Mouse (Mus musculus): ENCODE data around the gene Ehd4. TPM values are rescaled to one million over a fixed set of nuclear protein-coding genes. Genes with fewer than 3 reads are reported as not detected.

The Ehd4 gene
- total and polyA plus RNA-seq, 3 experiments, result 8.1 to 27.7 (median 9.8) TPM

DNA sequence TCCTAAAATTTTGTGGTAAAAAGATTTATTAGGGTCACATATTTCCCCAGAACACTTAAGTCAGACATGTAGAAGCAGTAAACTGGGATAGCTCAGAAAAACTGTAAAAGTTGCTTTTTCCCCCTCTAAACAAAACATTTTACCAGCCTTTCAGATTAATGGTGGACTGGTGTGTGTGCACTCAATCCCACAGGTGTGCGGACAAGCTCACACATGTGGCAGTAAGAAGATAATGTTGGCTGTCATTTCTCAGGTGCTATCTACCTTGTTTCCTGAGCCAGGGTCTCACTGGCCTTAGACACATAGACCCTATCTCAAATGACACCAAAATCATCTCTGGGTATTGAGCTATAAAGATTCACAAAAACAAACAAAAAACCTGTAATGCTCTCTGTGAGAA, 28.9 kb downstream of the Ehd4 start:
- dilution Hi-C loops (cut with MboI; ENCODE audit: extremely low pct_ligation_motif_present, extremely low pct_unique_long_range_greater_than_20kb, low sequenced_read_pairs), result no loop called here

DNA sequence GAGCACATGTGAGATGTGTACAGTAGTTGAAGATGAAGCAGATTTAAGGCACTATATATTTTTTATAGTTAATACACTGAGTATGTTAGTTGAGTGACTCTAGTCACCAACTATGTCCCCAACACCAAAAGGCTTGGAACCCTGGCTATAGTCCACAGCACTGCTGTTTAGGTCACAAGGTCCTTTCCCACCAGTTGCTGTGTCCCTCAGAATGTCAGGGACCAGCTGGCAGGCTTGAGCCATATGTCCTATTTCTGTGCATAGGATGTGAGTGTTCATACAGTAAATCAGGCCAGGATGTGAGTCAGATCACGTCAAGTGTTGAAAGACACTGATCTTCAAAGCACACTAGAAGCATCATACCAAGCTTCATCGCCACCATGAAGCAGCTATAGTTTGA, 29.5 kb downstream of the Ehd4 start:
- Histone ChIP-seq H3K79me2 (replicated peaks; ENCODE audit: control insufficient read depth, extremely low read depth, insufficient read depth, poor library complexity, severe bottlenecking) (no peaks in the 10 kb centered on the region), H3K36me3 (replicated peaks in 1 of 2; ENCODE audit: control insufficient read depth in 1 of 2, insufficient read depth in 1 of 2, low read length in 1 of 2) (peaks cover 5 to 59% of the 10 kb centered on the region in 2 experiments), H3K9ac (ENCODE audit: insufficient read depth, low read depth) (no peak overlapping the region), H3K4me2 (ENCODE audit: insufficient read depth, low read depth, poor library complexity, severe bottlenecking) (no peak overlapping the region), H3K4me1 (ENCODE audit: control insufficient read depth in 1 of 2, insufficient read depth in 2 of 2) (peaks cover 0 to 18% of the 10 kb centered on the region in 2 experiments; a peak in 2 of 4 replicates), H3K27ac (ENCODE audit: insufficient read depth, low read depth) (no peak overlapping the region), H3K9me3 (replicated peaks; ENCODE audit: low read length) (no peaks in the 10 kb centered on the region), H3K27me3 (replicated peaks) (no peaks in the 10 kb centered on the region), H3K4me3 (replicated peaks in 1 of 3; ENCODE audit: low read depth in 2 of 3, low read length in 2 of 3, poor library complexity in 1 of 3) (no peak overlapping the region)
- in situ Hi-C loops (cut with MboI; ENCODE audit: low pct_ligation_motif_present, low pct_unique_long_range_greater_than_20kb, low sequenced_read_pairs) (no loop called here), dilution Hi-C loops (cut with MboI; ENCODE audit: extremely low pct_ligation_motif_present, extremely low pct_unique_long_range_greater_than_20kb, low sequenced_read_pairs) (no loop called here)
- TF ChIP-seq KAT2A (IDR thresholded peaks at IDR 0.05; ENCODE audit: insufficient replicate concordance, low read length) (no peak), E2F4 (IDR thresholded peaks at IDR 0.05; ENCODE audit: insufficient replicate concordance, low read depth, low read length) (no peak), IRF4 (IDR thresholded peaks at IDR 0.05; ENCODE audit: low read depth, low read length) (no peak), SMC3 (IDR thresholded peaks at IDR 0.05; ENCODE audit: low read depth, low read length) (no peak), ZKSCAN1 (IDR thresholded peaks at IDR 0.05; ENCODE audit: borderline replicate concordance, low read depth, low read length) (no peak), TCF12 (IDR thresholded peaks at IDR 0.05; ENCODE audit: low read depth, low read length) (no peak), MYC (IDR thresholded peaks at IDR 0.05; ENCODE audit: low read depth, low read length) (no peak), ZNF384 (IDR thresholded peaks at IDR 0.05; ENCODE audit: low read depth, low read length) (no peak), ETS1 (conservative IDR thresholded peaks at IDR 0.05; ENCODE audit: low read depth, low read length) (no peak), RAD21 (IDR thresholded peaks at IDR 0.05; ENCODE audit: low read depth, low read length) (no peak), USF1 (IDR thresholded peaks at IDR 0.05; ENCODE audit: low read depth, low read length) (no peak), ZC3H11A (IDR thresholded peaks at IDR 0.05; ENCODE audit: low read depth, low read length) (no peak), MEF2A (IDR thresholded peaks at IDR 0.05; ENCODE audit: borderline replicate concordance, low read depth, low read length) (no peak), MAX (IDR thresholded peaks at IDR 0.05; ENCODE audit: low read length) (no peak), EP300 (IDR thresholded peaks at IDR 0.05; ENCODE audit: low read length) (no peak), ZMIZ1 (IDR thresholded peaks at IDR 0.05; ENCODE audit: low read depth, low read length) (no peak), HCFC1 (IDR thresholded peaks at IDR 0.05; ENCODE audit: low read depth, low read length) (no peak)
- DNase-seq (ENCODE audit: extremely low read depth), result no peak

More for the DNA sequence above, 28.9 kb downstream of the Ehd4 start:
- H3K27me3 ChIP-seq (replicated peaks), result no peaks in the 10 kb centered on the region
- H3K4me3 ChIP-seq (replicated peaks in 1 of 3; ENCODE audit: low read depth in 2 of 3, low read length in 2 of 3, poor library complexity in 1 of 3), result no peak overlapping the region
- H3K79me2 ChIP-seq (replicated peaks; ENCODE audit: control insufficient read depth, extremely low read depth, insufficient read depth, poor library complexity, severe bottlenecking), result no peaks in the 10 kb centered on the region
- no peaks in the 10 kb centered on the region for H3K9me3 ChIP-seq (replicated peaks; ENCODE audit: low read length)
- TF ChIP-seq JUND (conservative IDR thresholded peaks at IDR 0.05; ENCODE audit: low read depth, low read length), result no peak
- TF ChIP-seq PAX5 (IDR thresholded peaks at IDR 0.05; ENCODE audit: low read length), result no peak
- no peak for TF ChIP-seq MAZ (IDR thresholded peaks at IDR 0.05; ENCODE audit: low read depth, low read length)
- TF ChIP-seq POLR2A (IDR thresholded peaks at IDR 0.05; ENCODE audit: low read depth, low read length), result no peak
- no peak for TF ChIP-seq USF2 (conservative IDR thresholded peaks at IDR 0.05; ENCODE audit: low read depth, low read length)
- TF ChIP-seq ZKSCAN1 (IDR thresholded peaks at IDR 0.05; ENCODE audit: borderline replicate concordance, low read depth, low read length), result no peak
- no peak for TF ChIP-seq GABPA (IDR thresholded peaks at IDR 0.05; ENCODE audit: insufficient replicate concordance, low read depth, low read length)
- no peak for TF ChIP-seq HCFC1 (IDR thresholded peaks at IDR 0.05; ENCODE audit: low read depth, low read length)
- no peak for TF ChIP-seq USF1 (IDR thresholded peaks at IDR 0.05; ENCODE audit: low read depth, low read length)
- no peak for TF ChIP-seq ETS1 (conservative IDR thresholded peaks at IDR 0.05; ENCODE audit: low read depth, low read length)
- TF ChIP-seq NELFE (IDR thresholded peaks at IDR 0.05; ENCODE audit: low read depth, low read length), result no peak
- TF ChIP-seq IRF4 (IDR thresholded peaks at IDR 0.05; ENCODE audit: low read depth, low read length), result no peak
- no peak for TF ChIP-seq ZC3H11A (IDR thresholded peaks at IDR 0.05; ENCODE audit: low read depth, low read length)
- peaks cover 0 to 18% of the 10 kb centered on the region in 2 experiments; a peak in 2 of 4 replicates for H3K4me1 ChIP-seq (ENCODE audit: control insufficient read depth in 1 of 2, insufficient read depth in 2 of 2)
- H3K9ac ChIP-seq (ENCODE audit: insufficient read depth, low read depth), result no peak overlapping the region
- H3K27ac ChIP-seq (ENCODE audit: insufficient read depth, low read depth), result no peak overlapping the region
- DNase-seq (ENCODE audit: extremely low read depth), result no peak
- no peak overlapping the region for H3K4me2 ChIP-seq (ENCODE audit: insufficient read depth, low read depth, poor library complexity, severe bottlenecking)
- in situ Hi-C loops (cut with MboI; ENCODE audit: low pct_ligation_motif_present, low pct_unique_long_range_greater_than_20kb, low sequenced_read_pairs), result no loop called here
- H3K36me3 ChIP-seq (replicated peaks in 1 of 2; ENCODE audit: control insufficient read depth in 1 of 2, insufficient read depth in 1 of 2, low read length in 1 of 2), result peaks cover 5 to 57% of the 10 kb centered on the region in 2 experiments

Data from CH12.LX (cell line).